Mouse (Mus musculus) forebrain, embryonic 15.5 days (tissue): ENCODE results near the gene Gm11037. TPM values are rescaled to one million over a fixed set of nuclear protein-coding genes. Genes with fewer than 3 reads are reported as not detected.

Experiments used
- ATAC-seq: fragments of 200-750 bp; cut with Nextera tagmentation; replicated peaks from 2 replicates; pipeline ENCODE4 v1.8.0; 2017; ENCODE audit warnings: mild to moderate bottlenecking, moderate TSS enrichment, moderate library complexity
- H3K27ac ChIP-seq: fragments of 300-500 bp; sonication (generic); replicated peaks from 2 replicates; pipeline ENCODE4 v1.5.1; 2015; ENCODE audit warnings: mild to moderate bottlenecking, inconsistent platforms
- H3K27me3 ChIP-seq: fragments of 300-500 bp; sonication (generic); 2 replicates; pipeline ENCODE4 v1.6.1; 2015; ENCODE audit warnings: inconsistent platforms
- H3K36me3 ChIP-seq: fragments of 300-500 bp; sonication (generic); 2 replicates; pipeline ENCODE4 v1.6.1; 2015; ENCODE audit warnings: mild to moderate bottlenecking, inconsistent platforms
- H3K4me1 ChIP-seq: fragments of 300-500 bp; sonication (generic); 2 replicates; pipeline ENCODE4 v1.6.1; 2015; ENCODE audit warnings: inconsistent platforms
- H3K4me2 ChIP-seq: fragments of 300-500 bp; sonication (generic); replicated peaks from 2 replicates; pipeline ENCODE4 v1.6.1; 2015; ENCODE audit warnings: mild to moderate bottlenecking, inconsistent platforms
- H3K4me3 ChIP-seq: fragments of 300-500 bp; sonication (generic); 2 replicates; pipeline ENCODE4 v1.5.1; 2015; ENCODE audit warnings: mild to moderate bottlenecking, inconsistent platforms
- H3K9ac ChIP-seq: fragments of 300-500 bp; sonication (generic); replicated peaks from 2 replicates; pipeline ENCODE4 v1.6.1; 2015; ENCODE audit warnings: mild to moderate bottlenecking, inconsistent platforms
- H3K9me3 ChIP-seq: fragments of 300-500 bp; sonication (generic); 2 replicates; pipeline ENCODE4 v1.6.1; 2016; ENCODE audit warnings: inconsistent platforms
- WGBS: fragments of 180-500 bp; shearing (Covaris S2); methylation state at CpG from one replicate; pipeline ENCODE4 v1.1.7; 2015; ENCODE audit warnings: mixed read lengths; 5-methylcytosine and 5-hydroxymethylcytosine counted together
- polyA plus RNA-seq: library from polyadenylated mRNA; unstranded; fragments of >200 nt; fragmentation: Nextera tagmentation; extraction: Ambion mirVana; gene quantifications from 2 replicates; pipeline ENCODE4 v1.2.1, GENCODE M21; 2015

The Gm11037 gene
- polyA plus RNA-seq, 1 experiment from 2014 or later = not detected

GRCm38 (mm10) chr2:131143007-131143780, 9.9 kb downstream of the Gm11037 start:
- Histone ChIP-seq H3K4me1 (no peaks in the 10 kb centered on the region), H3K4me2 (no peak overlapping the region), H3K27me3 (no peaks in the 10 kb centered on the region), H3K36me3 (peaks cover 37% of the 10 kb centered on the region), H3K4me3 (no peak overlapping the region), H3K9ac (no peak overlapping the region), H3K27ac (no peak overlapping the region), H3K9me3 (no peaks in the 10 kb centered on the region)
- WGBS = 67% methylated on average over 22 of the region's 22 CpGs
- 0 out of 2 replicates have a peak, but pooled peaks have one; percentile 15 for ATAC-seq

DNA sequence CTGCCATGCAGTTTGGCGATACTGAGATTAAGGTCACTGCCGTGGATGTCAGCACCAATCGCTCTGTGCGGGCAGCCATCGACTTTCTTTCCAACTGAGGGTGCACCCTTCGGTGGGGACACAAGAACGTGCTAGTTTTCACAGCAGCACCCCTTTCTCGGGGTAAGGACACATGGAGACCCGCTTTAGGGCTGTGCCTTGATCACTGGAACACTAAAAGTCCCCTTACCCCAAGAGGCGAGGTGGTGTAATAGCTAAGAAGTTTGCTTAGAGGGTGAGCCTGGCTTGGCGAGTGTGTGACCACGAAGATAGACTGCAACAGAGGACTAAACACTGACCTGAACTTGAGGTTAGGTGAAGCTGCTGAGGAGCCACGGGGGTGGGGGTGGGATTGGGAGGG, 11.8 kb downstream of the Gm11037 start:
- no peak for ATAC-seq
- Histone ChIP-seq H3K4me1 (no peaks in the 10 kb centered on the region), H3K27me3 (no peaks in the 10 kb centered on the region), H3K4me3 (no peak overlapping the region), H3K27ac (no peak overlapping the region), H3K9me3 (no peaks in the 10 kb centered on the region), H3K4me2 (no peak overlapping the region), H3K9ac (no peak overlapping the region), H3K36me3 (peaks cover 51% of the 10 kb centered on the region)
- 73% methylated on average over 13 of the region's 13 CpGs for WGBS

DNA sequence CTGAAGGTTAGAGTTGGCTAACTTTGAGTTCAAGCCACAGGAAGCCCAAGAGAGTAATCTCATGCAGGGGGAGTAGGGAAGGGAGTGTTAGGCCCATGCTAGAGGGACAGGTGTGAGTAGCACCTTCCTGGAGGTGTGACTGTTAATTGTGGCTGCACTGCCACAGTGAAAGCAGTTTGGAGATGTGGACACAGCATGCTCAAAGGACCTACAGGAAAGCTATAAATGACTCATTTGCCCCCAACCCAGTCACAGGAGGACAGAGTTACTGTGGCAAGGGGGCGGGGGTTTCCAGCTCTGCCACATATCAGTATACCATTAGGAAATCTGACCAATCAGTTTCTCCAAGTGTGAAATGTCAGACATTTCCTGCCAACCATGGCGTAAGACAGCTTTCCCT, 12.2 kb downstream of the Gm11037 start:
- H3K4me1 ChIP-seq = no peaks in the 10 kb centered on the region
- peaks cover 55% of the 10 kb centered on the region for H3K36me3 ChIP-seq
- no peak overlapping the region for H3K4me3 ChIP-seq
- 99% methylated on average over 2 of the region's 2 CpGs for WGBS
- no peak for ATAC-seq
- H3K27me3 ChIP-seq = no peaks in the 10 kb centered on the region
- no peaks in the 10 kb centered on the region for H3K9me3 ChIP-seq
- H3K4me2 ChIP-seq = no peak overlapping the region
- no peak overlapping the region for H3K9ac ChIP-seq
- no peak overlapping the region for H3K27ac ChIP-seq

DNA sequence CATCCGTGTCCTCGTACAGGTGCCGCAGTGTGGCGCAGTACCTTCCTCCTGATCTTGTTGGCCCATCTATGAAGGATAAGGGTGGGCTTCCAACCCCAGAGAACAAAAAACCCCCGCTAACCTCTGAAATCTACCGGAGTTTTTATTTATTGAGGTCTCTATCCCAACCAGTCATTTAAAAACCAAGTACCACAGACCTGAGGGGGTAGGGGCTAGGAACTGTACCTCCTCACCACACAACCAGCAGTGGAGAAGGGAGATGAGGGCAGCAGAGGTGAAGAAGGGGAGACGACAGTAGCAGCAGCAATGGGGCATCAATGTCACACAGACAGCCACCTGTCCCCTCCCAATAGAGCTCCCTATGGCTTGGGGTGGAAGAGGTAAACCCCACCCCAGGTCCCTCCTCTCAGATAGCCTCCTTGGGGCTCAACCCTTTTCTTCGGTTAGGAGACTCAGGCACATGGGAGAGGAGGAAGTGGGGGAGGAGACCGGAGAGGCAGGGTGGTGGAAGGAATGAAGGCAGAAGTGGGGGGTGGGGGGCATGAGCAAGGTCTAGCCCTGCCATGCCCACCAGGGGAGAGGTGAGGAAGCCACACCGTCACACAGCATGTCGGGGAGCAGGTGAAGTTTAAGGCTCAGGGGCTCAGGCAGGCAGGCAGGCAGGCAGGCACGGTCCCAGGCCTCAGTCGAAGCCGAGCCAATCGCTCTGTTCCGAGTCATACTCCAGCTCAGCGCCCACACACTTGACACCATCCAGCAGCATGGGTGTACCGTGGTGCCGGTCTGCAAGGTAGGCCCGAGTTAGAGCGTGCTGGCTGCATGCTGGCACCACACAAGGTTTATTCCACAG, 13.1 kb downstream of the Gm11037 start:
- Histone ChIP-seq H3K9ac (no peak overlapping the region), H3K27me3 (no peaks in the 10 kb centered on the region), H3K27ac (no peak overlapping the region), H3K4me1 (no peaks in the 10 kb centered on the region), H3K4me2 (no peak overlapping the region), H3K4me3 (no peak overlapping the region), H3K36me3 (peaks cover 63% of the 10 kb centered on the region), H3K9me3 (no peaks in the 10 kb centered on the region)
- ATAC-seq = no peak
- WGBS = 93% methylated on average over 21 of the region's 21 CpGs

GRCm38 (mm10) chr2:131147043-131147365, 13.7 kb downstream of the Gm11037 start:
- no peak for ATAC-seq
- Histone ChIP-seq H3K4me3 (no peak overlapping the region), H3K4me1 (no peaks in the 10 kb centered on the region), H3K27me3 (no peaks in the 10 kb centered on the region), H3K27ac (no peak overlapping the region), H3K4me2 (no peak overlapping the region), H3K36me3 (peaks cover 65% of the 10 kb centered on the region), H3K9ac (no peak overlapping the region), H3K9me3 (no peaks in the 10 kb centered on the region)
- WGBS = 93% methylated on average over 8 of the region's 8 CpGs

- H3K36me3 ChIP-seq = peaks cover 61% of the 10 kb centered on the region
- no peaks in the 10 kb centered on the region for H3K9me3 ChIP-seq
- no peak overlapping the region for H3K4me2 ChIP-seq
- H3K27ac ChIP-seq = no peak overlapping the region
- no peak overlapping the region for H3K4me3 ChIP-seq
- WGBS = 91% methylated on average over 8 of the region's 8 CpGs
- H3K9ac ChIP-seq = no peak overlapping the region
- no peak for ATAC-seq
- no peaks in the 10 kb centered on the region for H3K27me3 ChIP-seq
- no peaks in the 10 kb centered on the region for H3K4me1 ChIP-seq
Observed at GRCm38 (mm10) chr2:131148353-131149253, 15.3 kb downstream of the Gm11037 start.

GRCm38 (mm10) chr2:131149254-131149578, 15.9 kb downstream of the Gm11037 start:
- no peak for ATAC-seq
- Histone ChIP-seq H3K9me3 (no peaks in the 10 kb centered on the region), H3K36me3 (peaks cover 59% of the 10 kb centered on the region), H3K4me3 (no peak overlapping the region), H3K27me3 (no peaks in the 10 kb centered on the region), H3K9ac (no peak overlapping the region), H3K27ac (no peak overlapping the region), H3K4me1 (no peaks in the 10 kb centered on the region), H3K4me2 (no peak overlapping the region)
- WGBS = 95% methylated on average over 3 of the region's 3 CpGs

DNA sequence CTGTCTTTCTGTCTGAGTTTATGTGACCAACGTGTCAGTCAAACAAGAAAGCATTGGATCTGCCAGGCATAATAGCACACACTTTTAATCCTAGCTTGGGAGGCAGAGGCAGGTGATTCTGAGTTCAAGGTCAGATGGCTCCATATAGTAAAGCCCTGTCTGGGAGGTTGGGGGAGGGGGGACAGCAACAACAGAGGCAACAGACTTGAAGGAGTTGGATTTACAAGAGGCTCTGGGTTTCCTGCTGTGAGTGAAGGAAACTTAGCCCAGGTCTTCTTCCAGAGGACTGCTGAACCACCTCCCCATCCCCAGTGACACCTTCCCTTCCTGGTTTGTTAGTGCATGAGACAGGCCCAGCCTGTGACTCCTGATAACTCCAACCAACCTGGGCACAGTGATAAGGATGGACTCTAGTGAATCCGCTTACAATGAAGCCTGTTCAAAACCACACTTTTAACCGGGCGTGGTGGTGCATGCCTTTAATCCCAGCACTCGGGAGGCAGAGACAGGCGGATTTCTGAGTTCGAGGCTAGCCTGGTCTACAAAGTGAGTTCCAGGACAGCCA, 19.0 kb downstream of the Gm11037 start:
- Histone ChIP-seq H3K4me1 (0 out of 2 replicates have a peak, but pooled peaks cover 3% of the 10 kb centered on the region), H3K27ac (no peak overlapping the region), H3K9me3 (no peaks in the 10 kb centered on the region), H3K9ac (no peak overlapping the region), H3K4me2 (no peak overlapping the region), H3K4me3 (no peak overlapping the region), H3K27me3 (no peaks in the 10 kb centered on the region), H3K36me3 (peaks cover 37% of the 10 kb centered on the region)
- no peak for ATAC-seq
- WGBS = 92% methylated on average over 7 of the region's 7 CpGs

DNA sequence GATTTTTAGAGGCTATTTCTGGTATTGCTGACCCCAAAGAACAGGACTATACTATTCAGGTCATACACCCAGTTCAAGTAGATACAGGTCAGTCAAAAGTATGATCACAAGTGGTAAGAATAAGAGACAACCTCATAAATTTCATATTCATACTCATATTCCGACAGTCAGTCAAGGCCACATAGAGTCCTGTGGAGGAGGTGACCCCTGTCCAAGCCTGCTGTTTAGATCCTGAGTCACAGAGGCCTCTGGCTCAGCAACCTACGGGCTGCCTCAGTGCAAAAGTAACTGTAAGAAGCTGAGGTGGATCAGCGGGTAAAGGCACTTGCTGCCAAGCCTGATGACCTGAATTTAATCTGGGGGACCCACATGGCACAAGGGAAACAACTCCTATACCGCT, 20.7 kb downstream of the Gm11037 start:
- Histone ChIP-seq H3K4me1 (peaks cover 21% of the 10 kb centered on the region), H3K9ac (no peak overlapping the region), H3K4me2 (no peak overlapping the region), H3K27me3 (no peaks in the 10 kb centered on the region), H3K4me3 (no peak overlapping the region), H3K27ac (no peak overlapping the region), H3K9me3 (no peaks in the 10 kb centered on the region), H3K36me3 (peaks cover 21% of the 10 kb centered on the region)
- 86% methylated on average over 4 of the region's 4 CpGs for WGBS
- ATAC-seq = no peak

DNA sequence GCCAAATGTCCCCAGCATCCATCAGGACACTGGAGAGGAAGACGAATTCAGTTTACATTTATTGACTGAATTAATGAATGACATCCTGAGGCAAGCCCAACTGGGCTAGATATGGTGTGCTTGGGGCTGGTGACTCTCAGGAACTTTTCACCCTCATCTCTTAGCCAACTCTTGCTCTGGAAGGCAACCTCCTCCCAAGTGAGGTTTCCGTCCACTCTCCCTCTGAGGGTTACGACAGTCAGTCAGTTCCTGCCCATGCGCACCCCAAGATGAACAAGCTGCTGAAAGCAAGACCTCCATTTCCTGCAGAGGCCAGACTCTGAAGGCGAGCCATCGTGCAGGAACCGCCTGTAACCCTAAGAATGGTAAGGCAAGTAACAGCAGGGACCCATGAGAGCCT, 23.7 kb downstream of the Gm11037 start:
- Histone ChIP-seq H3K36me3 (no peaks in the 10 kb centered on the region), H3K9ac (no peak overlapping the region), H3K27ac (no peak overlapping the region), H3K27me3 (no peaks in the 10 kb centered on the region), H3K4me1 (peaks cover 30% of the 10 kb centered on the region), H3K4me3 (no peak overlapping the region), H3K4me2 (no peak overlapping the region), H3K9me3 (no peaks in the 10 kb centered on the region)
- WGBS = 93% methylated on average over 7 of the region's 7 CpGs
- ATAC-seq = no peak

- peaks cover 30% of the 10 kb centered on the region for H3K4me1 ChIP-seq
- under 1% methylated on average over 18 of the region's 18 CpGs for WGBS
Observed at GRCm38 (mm10) chr2:131159491-131159910, 26.2 kb downstream of the Gm11037 start.

More at GRCm38 (mm10) chr2:131159491-131159910, 26.2 kb downstream of the Gm11037 start:
- H3K4me2 ChIP-seq = peak overlapping the region; percentile 60
- no peaks in the 10 kb centered on the region for H3K27me3 ChIP-seq
- peak; percentile 80 for ATAC-seq
- no peaks in the 10 kb centered on the region for H3K36me3 ChIP-seq
- H3K27ac ChIP-seq = peak overlapping the region; percentile 94
- peak overlapping the region; percentile 70 for H3K4me3 ChIP-seq
- H3K9me3 ChIP-seq = no peaks in the 10 kb centered on the region
- H3K9ac ChIP-seq = peak overlapping the region; percentile 78
